Mouse (Mus musculus): ENCODE data around the gene Ufsp2. TPM values are rescaled to one million over a fixed set of nuclear protein-coding genes. Genes with fewer than 3 reads are reported as not detected.
A peak's percentile ranks its signal among the peaks of the same experiment; 100 is the strongest.

The Ufsp2 gene
- polyA plus RNA-seq, 1 experiment from 2014 or later, result 87.2 TPM

GRCm38 (mm10) chr8:46005596-46005995 lies 30.3 kb downstream of the Ufsp2 start, which contains the start of gene Ankrd37:
Ankrd37 (minus strand) TSS chr8:46005707.
- H3K36me3 ChIP-seq (ENCODE audit: control insufficient read depth, insufficient read depth, low read length), result no peaks in the 10 kb centered on the region
- H3K27me3 ChIP-seq (ENCODE audit: control insufficient read depth, insufficient read depth, low read length), result no peaks in the 10 kb centered on the region
- no peaks in the 10 kb centered on the region for H3K9me3 ChIP-seq (ENCODE audit: control insufficient read depth, low read depth, low read length)
- 0 out of 2 replicates have a peak, but pooled peaks cover 2% of the 10 kb centered on the region for H3K4me1 ChIP-seq (ENCODE audit: control insufficient read depth, insufficient read depth, low read length)
- H3K9ac ChIP-seq (replicated peaks; ENCODE audit: low read depth, low read length), result no peak within 1 kb of the TSS
- H3K4me2 ChIP-seq (replicated peaks; ENCODE audit: low read depth, low read length), result no peak within 1 kb of the TSS
- ATAC-seq (ENCODE audit: insufficient number of reproducible peaks, insufficient read depth, low FRiP score, low read depth), result no peak
- H3K4me3 ChIP-seq (ENCODE audit: low read depth, low read length), result no peak within 1 kb of the TSS
- no peak within 1 kb of the TSS for H3K27ac ChIP-seq (ENCODE audit: low read length)
- WGBS, result 67% methylated on average over 4 of the region's 4 CpGs

GRCm38 (mm10) chr8:46007050-46007672 lies 31.8 kb downstream of the Ufsp2 start:
- no peak overlapping the region for H3K4me2 ChIP-seq (replicated peaks; ENCODE audit: low read depth, low read length)
- no peak overlapping the region for H3K4me3 ChIP-seq (ENCODE audit: low read depth, low read length)
- 32% methylated on average over 3 of the region's 3 CpGs for WGBS
- H3K9me3 ChIP-seq (ENCODE audit: control insufficient read depth, low read depth, low read length), result no peaks in the 10 kb centered on the region
- H3K36me3 ChIP-seq (ENCODE audit: control insufficient read depth, insufficient read depth, low read length), result no peaks in the 10 kb centered on the region
- no peak overlapping the region for H3K27ac ChIP-seq (ENCODE audit: low read length)
- 0 out of 2 replicates have a peak, but pooled peaks cover 7% of the 10 kb centered on the region for H3K4me1 ChIP-seq (ENCODE audit: control insufficient read depth, insufficient read depth, low read length)
- no peak overlapping the region for H3K9ac ChIP-seq (replicated peaks; ENCODE audit: low read depth, low read length)
- H3K27me3 ChIP-seq (ENCODE audit: control insufficient read depth, insufficient read depth, low read length), result no peaks in the 10 kb centered on the region
- no peak for ATAC-seq (ENCODE audit: insufficient number of reproducible peaks, insufficient read depth, low FRiP score, low read depth)

- WGBS, result 63% methylated on average over 2 of the region's 2 CpGs
- Histone ChIP-seq H3K27me3 (ENCODE audit: control insufficient read depth, insufficient read depth, low read length) (no peaks in the 10 kb centered on the region), H3K4me3 (ENCODE audit: low read depth, low read length) (no peak overlapping the region), H3K9ac (replicated peaks; ENCODE audit: low read depth, low read length) (0 out of 2 replicates have a peak overlapping the region, but pooled peaks have one; percentile 14), H3K36me3 (ENCODE audit: control insufficient read depth, insufficient read depth, low read length) (no peaks in the 10 kb centered on the region), H3K4me1 (ENCODE audit: control insufficient read depth, insufficient read depth, low read length) (0 out of 2 replicates have a peak, but pooled peaks cover 7% of the 10 kb centered on the region), H3K4me2 (replicated peaks; ENCODE audit: low read depth, low read length) (peak overlapping the region; percentile 30), H3K27ac (ENCODE audit: low read length) (no peak overlapping the region), H3K9me3 (ENCODE audit: control insufficient read depth, low read depth, low read length) (no peaks in the 10 kb centered on the region)
- ATAC-seq (ENCODE audit: insufficient number of reproducible peaks, insufficient read depth, low FRiP score, low read depth), result no peak
These were observed 35.0 kb downstream of the Ufsp2 start for GRCm38 (mm10) chr8:46010306-46010705.

- no peak overlapping the region for H3K27ac ChIP-seq (ENCODE audit: low read length)
- H3K4me3 ChIP-seq (ENCODE audit: low read depth, low read length), result no peak overlapping the region
- no peaks in the 10 kb centered on the region for H3K36me3 ChIP-seq (ENCODE audit: control insufficient read depth, insufficient read depth, low read length)
- H3K9me3 ChIP-seq (ENCODE audit: control insufficient read depth, low read depth, low read length), result no peaks in the 10 kb centered on the region
- 13% methylated on average over 17 of the region's 17 CpGs for WGBS
- no peak for ATAC-seq (ENCODE audit: insufficient number of reproducible peaks, insufficient read depth, low FRiP score, low read depth)
- H3K4me2 ChIP-seq (replicated peaks; ENCODE audit: low read depth, low read length), result peak overlapping the region; percentile 30
- no peaks in the 10 kb centered on the region for H3K27me3 ChIP-seq (ENCODE audit: control insufficient read depth, insufficient read depth, low read length)
- H3K4me1 ChIP-seq (ENCODE audit: control insufficient read depth, insufficient read depth, low read length), result 0 out of 2 replicates have a peak, but pooled peaks cover 7% of the 10 kb centered on the region
- H3K9ac ChIP-seq (replicated peaks; ENCODE audit: low read depth, low read length), result 0 out of 2 replicates have a peak overlapping the region, but pooled peaks have one; percentile 14
These were observed 35.7 kb downstream of the Ufsp2 start for GRCm38 (mm10) chr8:46010746-46011680.

GRCm38 (mm10) chr8:46022203-46022602 lies 46.9 kb downstream of the Ufsp2 start:
- no peaks in the 10 kb centered on the region for H3K4me1 ChIP-seq (ENCODE audit: control insufficient read depth, insufficient read depth, low read length)
- ATAC-seq (ENCODE audit: insufficient number of reproducible peaks, insufficient read depth, low FRiP score, low read depth), result no peak
- H3K9me3 ChIP-seq (ENCODE audit: control insufficient read depth, low read depth, low read length), result no peaks in the 10 kb centered on the region
- H3K4me3 ChIP-seq (ENCODE audit: low read depth, low read length), result no peak overlapping the region
- 87% methylated on average over 9 of the region's 9 CpGs for WGBS
- H3K27ac ChIP-seq (ENCODE audit: low read length), result no peak overlapping the region
- no peak overlapping the region for H3K9ac ChIP-seq (replicated peaks; ENCODE audit: low read depth, low read length)
- H3K36me3 ChIP-seq (ENCODE audit: control insufficient read depth, insufficient read depth, low read length), result no peaks in the 10 kb centered on the region
- H3K4me2 ChIP-seq (replicated peaks; ENCODE audit: low read depth, low read length), result no peak overlapping the region
- H3K27me3 ChIP-seq (ENCODE audit: control insufficient read depth, insufficient read depth, low read length), result no peaks in the 10 kb centered on the region

GRCm38 (mm10) chr8:46022758-46023157 lies 47.4 kb downstream of the Ufsp2 start:
- 89% methylated on average over 9 of the region's 9 CpGs for WGBS
- no peak for ATAC-seq (ENCODE audit: insufficient number of reproducible peaks, insufficient read depth, low FRiP score, low read depth)

GRCm38 (mm10) chr8:46024392-46024791 lies 49.1 kb downstream of the Ufsp2 start:
- ATAC-seq (ENCODE audit: insufficient number of reproducible peaks, insufficient read depth, low FRiP score, low read depth), result no peak
- H3K9ac ChIP-seq (replicated peaks; ENCODE audit: low read depth, low read length), result no peak overlapping the region
- H3K4me1 ChIP-seq (ENCODE audit: control insufficient read depth, insufficient read depth, low read length), result no peaks in the 10 kb centered on the region
- H3K4me2 ChIP-seq (replicated peaks; ENCODE audit: low read depth, low read length), result no peak overlapping the region
- H3K27me3 ChIP-seq (ENCODE audit: control insufficient read depth, insufficient read depth, low read length), result no peaks in the 10 kb centered on the region
- H3K36me3 ChIP-seq (ENCODE audit: control insufficient read depth, insufficient read depth, low read length), result no peaks in the 10 kb centered on the region
- no peak overlapping the region for H3K4me3 ChIP-seq (ENCODE audit: low read depth, low read length)
- H3K9me3 ChIP-seq (ENCODE audit: control insufficient read depth, low read depth, low read length), result no peaks in the 10 kb centered on the region
- 51% methylated on average over 4 of the region's 4 CpGs for WGBS
- H3K27ac ChIP-seq (ENCODE audit: low read length), result 0 out of 2 replicates have a peak overlapping the region, but pooled peaks have one; percentile 27

More at GRCm38 (mm10) chr8:46022758-46023157, 47.4 kb downstream of the Ufsp2 start:
- Histone ChIP-seq H3K27ac (ENCODE audit: low read length) (no peak overlapping the region), H3K4me3 (ENCODE audit: low read depth, low read length) (no peak overlapping the region), H3K27me3 (ENCODE audit: control insufficient read depth, insufficient read depth, low read length) (no peaks in the 10 kb centered on the region), H3K36me3 (ENCODE audit: control insufficient read depth, insufficient read depth, low read length) (no peaks in the 10 kb centered on the region), H3K9ac (replicated peaks; ENCODE audit: low read depth, low read length) (no peak overlapping the region), H3K9me3 (ENCODE audit: control insufficient read depth, low read depth, low read length) (no peaks in the 10 kb centered on the region), H3K4me1 (ENCODE audit: control insufficient read depth, insufficient read depth, low read length) (no peaks in the 10 kb centered on the region), H3K4me2 (replicated peaks; ENCODE audit: low read depth, low read length) (no peak overlapping the region)

- H3K4me2 ChIP-seq (replicated peaks; ENCODE audit: low read depth, low read length), result no peak overlapping the region
- no peaks in the 10 kb centered on the region for H3K36me3 ChIP-seq (ENCODE audit: control insufficient read depth, insufficient read depth, low read length)
- no peak overlapping the region for H3K9ac ChIP-seq (replicated peaks; ENCODE audit: low read depth, low read length)
- H3K27ac ChIP-seq (ENCODE audit: low read length), result no peak overlapping the region
- 0 out of 2 replicates have a peak, but pooled peaks cover 3% of the 10 kb centered on the region for H3K4me1 ChIP-seq (ENCODE audit: control insufficient read depth, insufficient read depth, low read length)
- H3K9me3 ChIP-seq (ENCODE audit: control insufficient read depth, low read depth, low read length), result no peaks in the 10 kb centered on the region
- 65% methylated on average over 11 of the region's 11 CpGs for WGBS
- H3K27me3 ChIP-seq (ENCODE audit: control insufficient read depth, insufficient read depth, low read length), result no peaks in the 10 kb centered on the region
- no peak for ATAC-seq (ENCODE audit: insufficient number of reproducible peaks, insufficient read depth, low FRiP score, low read depth)
- H3K4me3 ChIP-seq (ENCODE audit: low read depth, low read length), result no peak overlapping the region
These were observed 60.9 kb downstream of the Ufsp2 start for GRCm38 (mm10) chr8:46036217-46036616.
